Mouse (Mus musculus) layer of hippocampus, adult 9-11 months (tissue): Measurements from ENCODE around the gene Rab5if.
"Not testable (repeated sequence)": the region's sequence is repeated elsewhere in the genome, so short reads cannot be mapped to it uniquely, and the experiment has no call there.

Experiments used
- DNase-seq: peaks from one replicate; pipeline ENCODE4 v3.0.0; 2022

Gene Rab5if

GRCm38 (mm10) chr2:156892240-156892639, 29.3 kb downstream of the Rab5if start:
- no peak for DNase-seq

- DNase-seq, result no peak
Measured at GRCm38 (mm10) chr2:156892821-156893220, 29.9 kb downstream of the Rab5if start.

GRCm38 (mm10) chr2:156894496-156895265, 31.8 kb downstream of the Rab5if start:
- DNase-seq, result no peak

- DNase-seq, result no peak
Measured at GRCm38 (mm10) chr2:156896384-156896914, 33.5 kb downstream of the Rab5if start.

- DNase-seq, result peak; percentile 42
Measured at GRCm38 (mm10) chr2:156897034-156897433, 34.1 kb downstream of the Rab5if start.

GRCm38 (mm10) chr2:156898374-156898773, 35.4 kb downstream of the Rab5if start:
- no peak for DNase-seq

- DNase-seq, result no peak
Measured at GRCm38 (mm10) chr2:156899184-156899583, 36.3 kb downstream of the Rab5if start.

GRCm38 (mm10) chr2:156901344-156901743, 38.4 kb downstream of the Rab5if start:
- no peak for DNase-seq

GRCm38 (mm10) chr2:156901883-156902282, 39.0 kb downstream of the Rab5if start:
- no peak for DNase-seq

GRCm38 (mm10) chr2:156902411-156902810, 39.5 kb downstream of the Rab5if start:
- not testable (repeated sequence) for DNase-seq

- DNase-seq, result no peak
Measured at GRCm38 (mm10) chr2:156903367-156903766, 40.4 kb downstream of the Rab5if start.

- DNase-seq, result peak; percentile 73
Measured at GRCm38 (mm10) chr2:156904976-156905717, 42.2 kb downstream of the Rab5if start.

- DNase-seq, result not testable (repeated sequence)
Measured at GRCm38 (mm10) chr2:156905931-156906330, 43.0 kb downstream of the Rab5if start.

GRCm38 (mm10) chr2:156913191-156913590, 50.3 kb downstream of the Rab5if start:
- DNase-seq, result no peak

- DNase-seq, result no peak
Measured at GRCm38 (mm10) chr2:156915559-156915958, 52.6 kb downstream of the Rab5if start.

GRCm38 (mm10) chr2:156916419-156917125, 53.6 kb downstream of the Rab5if start:
- no peak for DNase-seq

GRCm38 (mm10) chr2:156918562-156918961, 55.6 kb downstream of the Rab5if start:
- DNase-seq, result no peak

GRCm38 (mm10) chr2:156919191-156919590, 56.3 kb downstream of the Rab5if start:
- DNase-seq, result not testable (repeated sequence)

- no peak for DNase-seq
Measured at GRCm38 (mm10) chr2:156919796-156920195, 56.9 kb downstream of the Rab5if start.

GRCm38 (mm10) chr2:156923057-156923456, 60.1 kb downstream of the Rab5if start:
- no peak for DNase-seq
